Mouse (Mus musculus) ES-Bruce4 (cell line): ENCODE data around the gene Bcl2l12. TPM values are rescaled to one million over a fixed set of nuclear protein-coding genes. Genes with fewer than 3 reads are reported as not detected.

Experiments
- H3K27ac ChIP-seq: 2 replicates; pipeline ENCODE4 v1.5.1; 2012; ENCODE audit warnings: low read length, inconsistent platforms; ENCODE audit not compliant: insufficient read depth
- H3K27me3 ChIP-seq: 2 replicates; pipeline ENCODE4 v1.6.1; 2012; ENCODE audit warnings: mild to moderate bottlenecking, low read length, inconsistent platforms; ENCODE audit not compliant: control insufficient read depth, poor library complexity, insufficient read depth, severe bottlenecking
- H3K36me3 ChIP-seq: 2 replicates; pipeline ENCODE4 v1.6.1; 2012; ENCODE audit warnings: inconsistent platforms, mild to moderate bottlenecking, low read length, moderate library complexity; ENCODE audit not compliant: control insufficient read depth, poor library complexity, insufficient read depth, severe bottlenecking
- H3K4me1 ChIP-seq: one replicate; pipeline ENCODE4 v1.8.1; 2011; ENCODE audit warnings: low read length; ENCODE audit not compliant: control insufficient read depth, insufficient read depth
- H3K4me3 ChIP-seq: 2 replicates; pipeline ENCODE4 v1.5.1; 2011; ENCODE audit warnings: low read depth, mild to moderate bottlenecking, low read length
- H3K9ac ChIP-seq: 2 replicates; pipeline ENCODE4 v1.6.1; 2012; ENCODE audit warnings: low read depth, mild to moderate bottlenecking, inconsistent platforms; ENCODE audit not compliant: poor library complexity, severe bottlenecking
- H3K9me3 ChIP-seq: replicated peaks from 2 replicates; pipeline ENCODE4 v1.6.1; 2012; ENCODE audit warnings: mild to moderate bottlenecking, low read length, inconsistent platforms; ENCODE audit not compliant: control insufficient read depth, poor library complexity, insufficient read depth, severe bottlenecking
- CTCF ChIP-seq: IDR thresholded peaks from one replicate; pipeline ENCODE4 v1.8.1; 2011; ENCODE audit warnings: low read depth, low read length
- EP300 ChIP-seq: IDR thresholded peaks from 2 replicates; pipeline ENCODE4 v1.6.1; 2011; ENCODE audit warnings: low read depth, low read length; ENCODE audit not compliant: insufficient read depth
- POLR2A ChIP-seq: IDR thresholded peaks from one replicate; pipeline ENCODE4 v1.8.1; 2011; ENCODE audit warnings: low read length; ENCODE audit not compliant: insufficient read depth
- polyA plus RNA-seq: library from polyadenylated mRNA; stranded (reverse); fragments of >200 nt; gene quantifications from 2 replicates; pipeline ENCODE4 v1.2.4, GENCODE M21; 2011; ENCODE audit warnings: low read depth; ENCODE audit not compliant: missing spikeins, insufficient read depth, insufficient read length

Gene Bcl2l12
- polyA plus RNA-seq, 1 experiment = 41.9 TPM

GRCm38 (mm10) chr7:44986879-44987718 is 11.4 kb downstream of the Bcl2l12 start:
- Histone ChIP-seq H3K4me1 (peaks cover 6% of the 10 kb centered on the region), H3K9ac (peak overlapping the region; percentile 71), H3K27ac (peak overlapping the region; percentile 35), H3K36me3 (peaks cover 9% of the 10 kb centered on the region), H3K27me3 (no peaks in the 10 kb centered on the region), H3K4me3 (peak overlapping the region; percentile 95), H3K9me3 (no peaks in the 10 kb centered on the region)
- no peak for TF ChIP-seq CTCF
- no peak for TF ChIP-seq POLR2A
- TF ChIP-seq EP300 = no peak

GRCm38 (mm10) chr7:44986192-44986878 is 12.2 kb downstream of the Bcl2l12 start, which contains the start of gene Prmt1:
Gene Prmt1 (minus strand): TSS chr7:44986568.
- 0 out of 2 replicates have a peak, but pooled peaks have one; percentile 5 for TF ChIP-seq EP300
- TF ChIP-seq POLR2A = no peak
- TF ChIP-seq CTCF = no peak
- H3K9ac ChIP-seq = peak within 1 kb of the TSS; percentile 99
- peaks cover 17% of the 10 kb centered on the region for H3K36me3 ChIP-seq
- no peaks in the 10 kb centered on the region for H3K9me3 ChIP-seq
- peak within 1 kb of the TSS; percentile 65 for H3K27ac ChIP-seq
- H3K27me3 ChIP-seq = no peaks in the 10 kb centered on the region
- H3K4me1 ChIP-seq = peaks cover 6% of the 10 kb centered on the region
- peak within 1 kb of the TSS; percentile 95 for H3K4me3 ChIP-seq

- TF ChIP-seq CTCF (peak; percentile 23), POLR2A (no peak), EP300 (no peak)
- peak overlapping the region; percentile 99 for H3K9ac ChIP-seq
- H3K36me3 ChIP-seq = peaks cover 19% of the 10 kb centered on the region
Measured at GRCm38 (mm10) chr7:44985595-44986191, 12.8 kb downstream of the Bcl2l12 start.

GRCm38 (mm10) chr7:44984833-44985164 is 13.7 kb downstream of the Bcl2l12 start:
- Histone ChIP-seq H3K4me3 (peak overlapping the region; percentile 83), H3K36me3 (peaks cover 28% of the 10 kb centered on the region), H3K4me1 (peaks cover 6% of the 10 kb centered on the region), H3K27ac (peak overlapping the region; percentile 51; the same call in 1 of the 2 replicates), H3K9ac (peak overlapping the region; percentile 99), H3K27me3 (no peaks in the 10 kb centered on the region), H3K9me3 (no peaks in the 10 kb centered on the region)
- no peak for TF ChIP-seq EP300
- TF ChIP-seq CTCF = no peak
- TF ChIP-seq POLR2A = no peak

More at GRCm38 (mm10) chr7:44985595-44986191, 12.8 kb downstream of the Bcl2l12 start:
- Histone ChIP-seq H3K4me3 (peak overlapping the region; percentile 83), H3K27ac (peak overlapping the region; percentile 65), H3K27me3 (no peaks in the 10 kb centered on the region), H3K9me3 (no peaks in the 10 kb centered on the region), H3K4me1 (peaks cover 6% of the 10 kb centered on the region)

- peaks cover 6% of the 10 kb centered on the region for H3K4me1 ChIP-seq
- H3K9ac ChIP-seq = peak overlapping the region; percentile 99
- H3K4me3 ChIP-seq = peak overlapping the region; percentile 6; the same call in 1 of the 2 replicates
- H3K27ac ChIP-seq = peak overlapping the region; percentile 51
- TF ChIP-seq POLR2A (no peak), CTCF (no peak), EP300 (no peak)
- H3K36me3 ChIP-seq = peaks cover 32% of the 10 kb centered on the region
- H3K9me3 ChIP-seq = no peaks in the 10 kb centered on the region
- no peaks in the 10 kb centered on the region for H3K27me3 ChIP-seq
Measured at GRCm38 (mm10) chr7:44983944-44984832, 14.3 kb downstream of the Bcl2l12 start.
